Mouse (Mus musculus): Measurements from ENCODE around the gene Fam19a4.

DNA sequence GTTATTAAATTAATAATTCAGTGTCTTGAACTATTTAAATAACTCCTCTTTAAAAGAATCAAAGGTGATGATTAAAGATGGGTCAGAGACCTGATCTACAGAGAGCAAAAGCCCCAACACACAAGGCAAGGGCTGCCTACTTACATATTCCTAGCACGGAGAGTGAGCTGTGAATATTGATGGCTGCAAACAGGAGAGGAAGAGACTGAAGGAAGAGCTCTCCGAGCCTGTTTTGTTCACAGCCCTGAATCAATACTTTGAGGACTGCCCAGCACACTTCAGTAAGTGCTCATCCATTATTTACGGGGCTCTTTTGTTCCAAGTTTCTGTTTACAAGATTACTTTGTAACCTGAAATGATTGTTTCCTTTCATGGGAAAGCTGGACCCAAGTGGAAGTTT is 233.6 kb downstream of the Fam19a4 start:
- TF ChIP-seq CTCF (IDR thresholded peaks at IDR 0.05; ENCODE audit: borderline replicate concordance, insufficient read depth, low read length) (no peak), POLR2A (IDR thresholded peaks at IDR 0.05; ENCODE audit: low read depth, low read length) (no peak)

Data from embryonic fibroblast, embryonic 13.5 days (primary cell).